Mouse (Mus musculus): ENCODE measurements at regions not wholly inside any gene's neighbourhood (a gene's known extent, or its start where the extent isn't known, plus 50 kb on each side); places are given as distances from the start of the nearest gene placed in this dataset.
"Not testable (repeated sequence)": the region's sequence is repeated elsewhere in the genome, so short reads cannot be mapped to it uniquely, and the experiment has no call there.

- WGBS (ENCODE audit: insufficient replicate concordance): 74% methylated on average over 1 of the region's 1 CpGs
Observed at GRCm38 (mm10) chr10:22588587-22588986, 56.2 kb upstream of the Slc2a12 start.

GRCm38 (mm10) chr10:22591664-22592063 is 53.1 kb upstream of the Slc2a12 start:
- not testable (repeated sequence) for H3K4me2 ChIP-seq (ENCODE audit: low read depth); H3K27me3 ChIP-seq (ENCODE audit: control insufficient read depth, insufficient read depth, low read length); H3K4me3 ChIP-seq (ENCODE audit: insufficient read depth in 1 of 2, low read depth in 2 of 2, low read length in 2 of 2); H3K9me3 ChIP-seq (ENCODE audit: control insufficient read depth, low read length); H3K27ac ChIP-seq; DNase-seq (ENCODE audit: low read depth in 3 of 3, low spot score in 3 of 3); H3K9ac ChIP-seq (replicated peaks); ATAC-seq (ENCODE audit: insufficient read depth); H3K4me1 ChIP-seq (replicated peaks; ENCODE audit: control insufficient read depth in 2 of 2, insufficient read depth in 2 of 2, low read length in 1 of 2); H3K36me3 ChIP-seq (replicated peaks; ENCODE audit: control insufficient read depth, insufficient read depth, low read depth)
- WGBS (ENCODE audit: insufficient replicate concordance): 46% methylated on average over 4 of the region's 4 CpGs

More at GRCm38 (mm10) chr10:22588587-22588986, 56.2 kb upstream of the Slc2a12 start:
- not testable (repeated sequence) for ATAC-seq (ENCODE audit: insufficient read depth); H3K9me3 ChIP-seq (ENCODE audit: control insufficient read depth, low read length); H3K4me2 ChIP-seq (ENCODE audit: low read depth); DNase-seq (ENCODE audit: low read depth in 3 of 3, low spot score in 3 of 3); H3K27ac ChIP-seq; H3K9ac ChIP-seq (replicated peaks); H3K4me1 ChIP-seq (replicated peaks; ENCODE audit: control insufficient read depth in 2 of 2, insufficient read depth in 2 of 2, low read length in 1 of 2); H3K4me3 ChIP-seq (ENCODE audit: insufficient read depth in 1 of 2, low read depth in 2 of 2, low read length in 2 of 2); H3K27me3 ChIP-seq (ENCODE audit: control insufficient read depth, insufficient read depth, low read length); H3K36me3 ChIP-seq (replicated peaks; ENCODE audit: control insufficient read depth, insufficient read depth, low read depth)
- TF ChIP-seq CTCF (IDR thresholded peaks at IDR 0.05; ENCODE audit: low read depth): peak; percentile 22; the same call in 1 of the 2 replicates

- not testable (repeated sequence) for H3K4me3 ChIP-seq (ENCODE audit: insufficient read depth in 1 of 2, low read depth in 2 of 2, low read length in 2 of 2); DNase-seq (ENCODE audit: low read depth in 3 of 3, low spot score in 3 of 3); H3K9me3 ChIP-seq (ENCODE audit: control insufficient read depth, low read length); H3K4me1 ChIP-seq (replicated peaks; ENCODE audit: control insufficient read depth in 2 of 2, insufficient read depth in 2 of 2, low read length in 1 of 2); H3K9ac ChIP-seq (replicated peaks); ATAC-seq (ENCODE audit: insufficient read depth); H3K4me2 ChIP-seq (ENCODE audit: low read depth); H3K36me3 ChIP-seq (replicated peaks; ENCODE audit: control insufficient read depth, insufficient read depth, low read depth); H3K27me3 ChIP-seq (ENCODE audit: control insufficient read depth, insufficient read depth, low read length); H3K27ac ChIP-seq
- 20% methylated on average over 4 of the region's 4 CpGs for WGBS (ENCODE audit: insufficient replicate concordance)
Observed at GRCm38 (mm10) chr10:22592189-22592603, 52.6 kb upstream of the Slc2a12 start.

- H3K36me3 ChIP-seq (replicated peaks; ENCODE audit: control insufficient read depth, insufficient read depth, low read depth); H3K9me3 ChIP-seq (ENCODE audit: control insufficient read depth, low read length); DNase-seq (ENCODE audit: low read depth in 3 of 3, low spot score in 3 of 3); H3K9ac ChIP-seq (replicated peaks); H3K4me1 ChIP-seq (replicated peaks; ENCODE audit: control insufficient read depth in 2 of 2, insufficient read depth in 2 of 2, low read length in 1 of 2); H3K4me2 ChIP-seq (ENCODE audit: low read depth); H3K27ac ChIP-seq; H3K4me3 ChIP-seq (ENCODE audit: insufficient read depth in 1 of 2, low read depth in 2 of 2, low read length in 2 of 2); ATAC-seq (ENCODE audit: insufficient read depth); H3K27me3 ChIP-seq (ENCODE audit: control insufficient read depth, insufficient read depth, low read length): not testable (repeated sequence)
- WGBS (ENCODE audit: insufficient replicate concordance): 61% methylated on average over 6 of the region's 6 CpGs
Observed at GRCm38 (mm10) chr10:22592752-22593151, 52.1 kb upstream of the Slc2a12 start.

All from liver, embryonic 14.5 days (tissue).